Mouse (Mus musculus) midbrain, embryonic 15.5 days (tissue): ENCODE results near the gene Zfp709. TPM values are rescaled to one million over a fixed set of nuclear protein-coding genes. Genes with fewer than 3 reads are reported as not detected.

ENCODE experiments used
- ATAC-seq: fragments of 200-750 bp; cut with Nextera tagmentation; replicated peaks from 2 replicates; pipeline ENCODE4 v1.8.0; 2017; ENCODE audit warnings: moderate TSS enrichment
- H3K27ac ChIP-seq: fragments of 300-500 bp; sonication (generic); 2 replicates; pipeline ENCODE4 v1.5.1; 2015; ENCODE audit warnings: mild to moderate bottlenecking, inconsistent platforms
- H3K27me3 ChIP-seq: fragments of 300-500 bp; sonication (generic); replicated peaks from 2 replicates; pipeline ENCODE4 v1.6.1; 2015; ENCODE audit warnings: inconsistent platforms
- H3K36me3 ChIP-seq: fragments of 300-500 bp; sonication (generic); replicated peaks from 2 replicates; pipeline ENCODE4 v1.6.1; 2015; ENCODE audit warnings: inconsistent platforms
- H3K4me1 ChIP-seq: fragments of 300-500 bp; sonication (generic); 2 replicates; pipeline ENCODE4 v1.6.1; 2015; ENCODE audit warnings: inconsistent platforms
- H3K4me2 ChIP-seq: fragments of 300-500 bp; sonication (generic); 2 replicates; pipeline ENCODE4 v1.6.1; 2015; ENCODE audit warnings: inconsistent platforms, mild to moderate bottlenecking, moderate library complexity
- H3K4me3 ChIP-seq: fragments of 300-500 bp; sonication (generic); 2 replicates; pipeline ENCODE4 v1.5.1; 2015; ENCODE audit warnings: mild to moderate bottlenecking, inconsistent platforms
- H3K9ac ChIP-seq: fragments of 300-500 bp; sonication (generic); 2 replicates; pipeline ENCODE4 v1.6.1; 2015; ENCODE audit warnings: mild to moderate bottlenecking, inconsistent platforms
- H3K9me3 ChIP-seq: fragments of 300-500 bp; sonication (generic); 2 replicates; pipeline ENCODE4 v1.6.1; 2016; ENCODE audit warnings: inconsistent platforms
- WGBS: fragments of 180-500 bp; shearing (Covaris S2); methylation state at CpG from one replicate; pipeline ENCODE4 v1.1.7; 2015; ENCODE audit warnings: mixed read lengths; 5-methylcytosine and 5-hydroxymethylcytosine counted together
- polyA plus RNA-seq: library from polyadenylated mRNA; unstranded; fragments of >200 nt; fragmentation: Nextera tagmentation; extraction: Ambion mirVana; gene quantifications from 2 replicates; pipeline ENCODE4 v1.2.1, GENCODE M21; 2015

Gene Zfp709
- polyA plus RNA-seq, 1 experiment from 2014 or later = 9.3 TPM

- H3K36me3 ChIP-seq = no peaks in the 10 kb centered on the region
- no peaks in the 10 kb centered on the region for H3K4me1 ChIP-seq
- no peak overlapping the region for H3K9ac ChIP-seq
- H3K9me3 ChIP-seq = no peaks in the 10 kb centered on the region
- no peak overlapping the region for H3K4me2 ChIP-seq
- ATAC-seq = no peak
- no peak overlapping the region for H3K4me3 ChIP-seq
- no peak overlapping the region for H3K27ac ChIP-seq
- H3K27me3 ChIP-seq = no peaks in the 10 kb centered on the region
- WGBS = 86% methylated on average over 2 of the region's 2 CpGs
Measured at GRCm38 (mm10) chr8:71940293-71941208, 58.7 kb downstream of the Zfp709 start.

- Histone ChIP-seq H3K4me3 (no peak overlapping the region), H3K36me3 (no peaks in the 10 kb centered on the region), H3K9ac (no peak overlapping the region), H3K27ac (no peak overlapping the region), H3K27me3 (no peaks in the 10 kb centered on the region), H3K9me3 (no peaks in the 10 kb centered on the region), H3K4me1 (no peaks in the 10 kb centered on the region), H3K4me2 (no peak overlapping the region)
- ATAC-seq = no peak
- WGBS = 78% methylated on average over 1 of the region's 1 CpGs
Measured at GRCm38 (mm10) chr8:71941776-71942175, 60.0 kb downstream of the Zfp709 start.

Other genes with a start within 250 kb of the Zfp709 start
- gene Unc13a, start 210.3 kb upstream of the Zfp709 start, polyA plus RNA-seq = 26.9 and 27.4 TPM in 2 replicates
- 5.2 and 5.8 TPM in 2 replicates for gene Jak3, start 205.7 kb upstream of the Zfp709 start, polyA plus RNA-seq
- 0.37 and 1.5 TPM in 2 replicates for gene Insl3, start 192.8 kb upstream of the Zfp709 start, polyA plus RNA-seq
- gene B3gnt3, start 180.2 kb upstream of the Zfp709 start, polyA plus RNA-seq = 0.27 and 0.36 TPM in 2 replicates
- gene Fcho1, start 156.3 kb upstream of the Zfp709 start, polyA plus RNA-seq = 96.0 and 102 TPM in 2 replicates
- gene Zfp882, start 26.6 kb downstream of the Zfp709 start, polyA plus RNA-seq = 21.1 and 21.8 TPM in 2 replicates
- 36.0 TPM in 2 replicates for gene Zfp617, start 26.6 kb downstream of the Zfp709 start, polyA plus RNA-seq
- 16.3 and 17.4 TPM in 2 replicates for gene Zfp961, start 69.0 kb downstream of the Zfp709 start, polyA plus RNA-seq
- 0.96 and 0.98 TPM in 2 replicates for gene Cyp4f18, start 127.6 kb downstream of the Zfp709 start, polyA plus RNA-seq
- gene Olfr372, start 159.2 kb downstream of the Zfp709 start, polyA plus RNA-seq = not detected in 2 replicates
- gene Olfr373, start 201.2 kb downstream of the Zfp709 start, polyA plus RNA-seq = not detected in 2 replicates
- gene Olfr374, start 225.0 kb downstream of the Zfp709 start, polyA plus RNA-seq = 0.06 TPM in 1 of 2 replicates, not detected in the other